Mouse (Mus musculus) hindbrain, embryonic 11.5 days (tissue): ENCODE measurements around the gene Sppl2b. TPM values are rescaled to one million over a fixed set of nuclear protein-coding genes. Genes with fewer than 3 reads are reported as not detected.
"Not testable (repeated sequence)": the region's sequence is repeated elsewhere in the genome, so short reads cannot be mapped to it uniquely, and the experiment has no call there.

ENCODE experiments used
- ATAC-seq: fragments of 200-750 bp; cut with Nextera tagmentation; 2 replicates; pipeline ENCODE4 v1.8.0; 2017; ENCODE audit warnings: mild to moderate bottlenecking, moderate TSS enrichment, moderate library complexity; ENCODE audit not compliant: low FRiP score
- DNase-seq: peaks from one replicate; pipeline ENCODE4 v3.0.0-alpha.2; 2015; ENCODE audit warnings: low spot score
- H3K27ac ChIP-seq: fragments of 300-500 bp; sonication (generic); 2 replicates; pipeline ENCODE4 v1.5.1; 2014; ENCODE audit warnings: mild to moderate bottlenecking, low read depth, low read length
- H3K27me3 ChIP-seq: fragments of 300-500 bp; sonication (generic); 2 replicates; pipeline ENCODE4 v1.6.1; 2014; ENCODE audit warnings: mild to moderate bottlenecking, low read length, moderate library complexity, mixed read lengths; ENCODE audit not compliant: control insufficient read depth, insufficient read depth
- H3K36me3 ChIP-seq: fragments of 300-500 bp; sonication (generic); 2 replicates; pipeline ENCODE4 v1.6.1; 2014; ENCODE audit warnings: mild to moderate bottlenecking, low read length, moderate library complexity, mixed read lengths; ENCODE audit not compliant: control insufficient read depth, insufficient read depth
- H3K4me1 ChIP-seq: fragments of 300-500 bp; sonication (generic); replicated peaks from 2 replicates; pipeline ENCODE4 v1.6.1; 2014; ENCODE audit warnings: low read length, mixed read lengths; ENCODE audit not compliant: control insufficient read depth, insufficient read depth
- H3K4me2 ChIP-seq: fragments of 300-500 bp; sonication (generic); replicated peaks from 2 replicates; pipeline ENCODE4 v1.6.1; 2014; ENCODE audit warnings: mild to moderate bottlenecking, low read depth, low read length
- H3K4me3 ChIP-seq: fragments of 300-500 bp; sonication (generic); 2 replicates; pipeline ENCODE4 v1.5.1; 2014; ENCODE audit warnings: low read depth, low read length
- H3K9ac ChIP-seq: fragments of 300-500 bp; sonication (generic); 2 replicates; pipeline ENCODE4 v1.6.1; 2014; ENCODE audit warnings: low read depth, low read length
- H3K9me3 ChIP-seq: fragments of 300-500 bp; sonication (generic); 2 replicates; pipeline ENCODE4 v1.6.1; 2016; ENCODE audit warnings: low read length; ENCODE audit not compliant: control insufficient read depth
- WGBS: fragments of 180-500 bp; shearing (Covaris S2); extraction: QIAGEN DNeasy Blood & Tissue Kit; methylation state at CpG from one replicate; pipeline ENCODE4 v1.1.7; 2014; 5-methylcytosine and 5-hydroxymethylcytosine counted together
- polyA plus RNA-seq: library from polyadenylated mRNA; unstranded; fragments of >200 nt; fragmentation: Nextera tagmentation; extraction: Ambion mirVana; gene quantifications from 2 replicates; pipeline ENCODE4 v1.2.1, GENCODE M21; 2014

Gene Sppl2b
- polyA plus RNA-seq, 1 experiment from 2014 or later, result 25.1 TPM

GRCm38 (mm10) chr10:80810084-80810483 is 45.0 kb upstream of the Sppl2b start:
- Histone ChIP-seq H3K27ac (no peak overlapping the region), H3K9ac (no peak overlapping the region), H3K27me3 (peaks cover 24% of the 10 kb centered on the region), H3K4me2 (no peak overlapping the region), H3K36me3 (no peaks in the 10 kb centered on the region), H3K4me1 (peaks cover 23% of the 10 kb centered on the region), H3K4me3 (no peak overlapping the region), H3K9me3 (no peaks in the 10 kb centered on the region)
- WGBS, result 4% methylated on average over 19 of the region's 20 CpGs
- ATAC-seq (no peak), DNase-seq (no peak)

DNA sequence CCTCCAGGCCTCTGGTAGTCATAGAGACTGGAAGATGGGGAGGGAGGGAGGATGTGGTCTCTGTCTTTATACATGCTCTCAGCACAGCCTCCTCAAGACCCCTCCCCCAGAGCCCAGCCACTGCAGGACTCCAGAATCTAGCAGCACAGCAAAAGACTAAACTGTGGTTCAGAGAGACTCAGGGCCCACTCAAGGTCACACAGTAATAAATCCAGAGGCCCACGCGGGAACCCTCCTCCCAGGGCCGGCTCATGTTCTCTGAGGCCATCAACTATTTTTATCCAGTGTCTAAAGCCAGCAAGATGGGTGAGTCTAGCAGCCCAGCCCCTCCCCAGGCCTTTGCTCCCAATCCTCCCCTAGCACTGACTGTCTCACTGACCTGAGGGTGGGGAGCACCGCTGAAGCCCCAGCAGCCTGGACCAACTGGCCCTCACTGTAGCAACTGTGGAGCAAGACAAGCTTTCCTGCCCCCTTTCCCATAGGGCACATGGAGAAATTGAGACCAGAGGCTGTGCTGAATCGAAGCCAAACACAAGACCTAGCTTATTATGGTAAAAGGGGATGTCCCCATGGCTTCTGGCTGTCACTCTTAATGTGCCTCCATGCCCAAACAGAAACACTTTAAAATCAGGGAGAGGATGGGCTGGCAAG is 42.6 kb upstream of the Sppl2b start:
- no peak overlapping the region for H3K4me3 ChIP-seq
- H3K27ac ChIP-seq, result no peak overlapping the region
- H3K36me3 ChIP-seq, result no peaks in the 10 kb centered on the region
- 59% methylated on average over 5 of the region's 5 CpGs for WGBS
- H3K27me3 ChIP-seq, result peaks cover 19% of the 10 kb centered on the region
- H3K9me3 ChIP-seq, result no peaks in the 10 kb centered on the region
- no peak for ATAC-seq
- H3K9ac ChIP-seq, result no peak overlapping the region
- no peak overlapping the region for H3K4me2 ChIP-seq
- H3K4me1 ChIP-seq, result peaks cover 12% of the 10 kb centered on the region
- DNase-seq, result no peak

DNA sequence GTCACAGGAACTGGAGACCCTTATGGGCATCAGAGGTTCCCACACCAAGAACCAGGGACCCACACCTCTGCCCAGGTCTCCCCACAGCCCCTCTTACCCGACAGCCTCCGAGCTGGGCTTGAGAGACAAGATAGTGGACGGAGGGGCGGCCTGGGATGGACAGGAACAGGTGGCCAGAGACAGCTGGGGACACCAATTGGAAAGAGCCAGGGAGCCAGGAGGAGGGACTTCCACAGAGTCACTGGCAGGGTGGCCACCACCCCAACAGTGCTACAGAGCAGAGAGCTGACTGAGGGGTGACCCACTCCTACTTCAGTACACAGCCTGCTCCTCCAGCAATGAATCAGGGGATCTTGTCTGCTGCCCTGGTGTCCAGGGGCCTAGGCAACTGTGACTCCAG is 41.7 kb upstream of the Sppl2b start, which contains the start of gene Jsrp1:
TSS of gene Jsrp1 (minus strand) at position 133 of the 400 bp plus-strand sequence.
- DNase-seq (no peak), ATAC-seq (no peak)
- Histone ChIP-seq H3K27me3 (peaks cover 16% of the 10 kb centered on the region), H3K9ac (no peak within 1 kb of the TSS), H3K4me1 (peaks cover 12% of the 10 kb centered on the region), H3K9me3 (no peaks in the 10 kb centered on the region), H3K4me3 (no peak within 1 kb of the TSS; the same call in 1 of the 2 replicates), H3K4me2 (no peak within 1 kb of the TSS), H3K36me3 (no peaks in the 10 kb centered on the region), H3K27ac (no peak within 1 kb of the TSS)
- whole genome bisulfite sequencing, result 53% methylated on average over 4 of the region's 4 CpGs

- Histone ChIP-seq H3K4me3 (no peak overlapping the region), H3K9ac (no peak overlapping the region), H3K4me1 (peaks cover 5% of the 10 kb centered on the region; the same call in 1 of the 2 replicates), H3K27ac (no peak overlapping the region), H3K36me3 (no peaks in the 10 kb centered on the region), H3K27me3 (peaks cover 7% of the 10 kb centered on the region), H3K4me2 (no peak overlapping the region), H3K9me3 (no peaks in the 10 kb centered on the region)
- ATAC-seq (no peak), DNase-seq (no peak)
- 72% methylated on average over 7 of the region's 7 CpGs for WGBS
Measured at GRCm38 (mm10) chr10:80814800-80815199, 40.3 kb upstream of the Sppl2b start.

DNA sequence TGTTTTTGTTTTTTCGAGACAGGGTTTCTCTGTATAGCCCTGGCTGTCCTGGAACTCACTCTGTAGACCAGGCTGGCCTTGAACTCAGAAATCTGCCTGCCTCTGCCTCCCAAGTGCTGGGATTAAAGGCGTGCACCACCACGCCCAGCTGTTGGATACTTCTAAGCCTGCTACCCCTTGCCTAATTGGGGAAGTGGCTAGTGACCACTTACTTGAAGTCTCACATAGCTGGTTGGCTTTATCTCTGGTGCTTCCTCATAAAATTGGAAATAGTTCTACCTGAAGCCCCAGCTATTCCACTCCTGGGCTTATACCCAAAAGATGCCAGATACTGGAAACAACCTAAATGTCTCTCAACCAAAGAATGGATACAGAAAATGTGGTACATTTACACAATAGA is 38.8 kb upstream of the Sppl2b start:
- H3K4me1 ChIP-seq, H3K4me2 ChIP-seq, H3K4me3 ChIP-seq, H3K9me3 ChIP-seq, H3K27ac ChIP-seq, H3K9ac ChIP-seq, H3K27me3 ChIP-seq, DNase-seq, H3K36me3 ChIP-seq, ATAC-seq: not testable (repeated sequence)
- WGBS, result 77% methylated on average over 3 of the region's 3 CpGs

DNA sequence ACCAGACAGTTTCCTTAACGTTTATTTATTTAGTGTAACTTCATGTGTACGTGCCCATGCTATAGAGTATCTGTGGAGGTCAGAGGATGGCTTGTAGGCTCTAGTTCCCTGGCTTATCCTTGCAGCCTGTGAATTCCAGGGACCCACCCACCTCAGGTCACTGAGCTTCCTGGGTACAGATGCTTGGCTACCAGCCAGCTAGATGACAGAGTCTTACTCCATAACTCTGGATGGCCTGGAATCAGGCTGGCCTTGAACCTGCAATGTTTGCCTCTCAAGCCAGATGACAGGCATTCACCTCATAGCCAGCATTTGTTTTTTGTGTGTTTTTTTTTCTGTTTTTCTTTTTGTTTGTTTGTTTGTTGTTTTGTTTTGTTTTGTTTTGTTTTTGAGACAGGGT is 37.9 kb upstream of the Sppl2b start:
- Histone ChIP-seq H3K9me3 (no peaks in the 10 kb centered on the region), H3K27ac (no peak overlapping the region), H3K4me3 (no peak overlapping the region), H3K27me3 (no peaks in the 10 kb centered on the region), H3K4me1 (no peaks in the 10 kb centered on the region), H3K4me2 (no peak overlapping the region), H3K36me3 (no peaks in the 10 kb centered on the region), H3K9ac (no peak overlapping the region)
- DNase-seq, result no peak
- 76% methylated on average over 2 of the region's 2 CpGs for WGBS
- no peak for ATAC-seq

GRCm38 (mm10) chr10:80817955-80818354 is 37.1 kb upstream of the Sppl2b start:
- 83% methylated on average over 7 of the region's 7 CpGs for WGBS
- not testable (repeated sequence) for H3K27me3 ChIP-seq, H3K4me2 ChIP-seq, DNase-seq, H3K9ac ChIP-seq, H3K36me3 ChIP-seq, ATAC-seq, H3K27ac ChIP-seq, H3K4me3 ChIP-seq, H3K9me3 ChIP-seq, H3K4me1 ChIP-seq

DNA sequence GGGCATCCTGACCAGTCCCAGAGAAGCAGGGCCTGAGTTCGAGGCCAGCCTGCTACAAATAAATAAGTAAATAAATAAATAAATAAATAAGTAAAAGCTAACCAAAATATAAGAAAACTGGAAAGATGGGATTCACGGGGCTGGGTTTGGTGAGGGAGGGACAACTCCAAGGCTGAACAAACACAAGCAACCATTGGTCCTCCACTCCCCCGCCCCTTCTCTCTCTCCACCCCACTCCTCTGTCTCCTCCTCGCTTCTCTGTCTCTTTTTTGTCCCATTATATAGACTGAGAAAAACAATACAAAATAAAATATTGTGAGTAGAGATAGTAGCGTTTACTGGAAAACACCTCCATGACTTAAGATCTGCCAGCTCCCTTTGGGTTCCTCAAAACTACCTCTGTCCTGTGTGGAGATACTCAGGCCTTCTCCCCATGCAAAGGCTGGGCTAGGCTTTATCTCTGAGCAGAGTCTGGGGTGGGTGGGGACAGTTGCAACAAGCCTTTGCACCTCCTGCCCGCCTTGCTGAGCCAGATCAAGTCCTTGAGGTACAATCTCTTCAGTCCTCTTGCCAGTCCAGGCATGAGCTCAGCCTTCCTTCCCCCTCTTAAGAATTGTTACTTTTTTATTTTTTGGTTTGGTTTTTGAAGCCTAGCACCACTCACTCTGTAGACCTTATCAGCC is 36.3 kb upstream of the Sppl2b start:
- H3K27ac ChIP-seq, result no peak overlapping the region
- 63% methylated on average over 6 of the region's 6 CpGs for WGBS
- no peak overlapping the region for H3K9ac ChIP-seq
- H3K9me3 ChIP-seq, result no peaks in the 10 kb centered on the region
- no peaks in the 10 kb centered on the region for H3K27me3 ChIP-seq
- H3K4me2 ChIP-seq, result no peak overlapping the region
- no peak for ATAC-seq
- H3K4me1 ChIP-seq, result no peaks in the 10 kb centered on the region
- no peaks in the 10 kb centered on the region for H3K36me3 ChIP-seq
- no peak overlapping the region for H3K4me3 ChIP-seq
- no peak for DNase-seq

- no peak overlapping the region for H3K4me3 ChIP-seq
- no peaks in the 10 kb centered on the region for H3K9me3 ChIP-seq
- H3K4me1 ChIP-seq, result no peaks in the 10 kb centered on the region
- no peaks in the 10 kb centered on the region for H3K36me3 ChIP-seq
- no peaks in the 10 kb centered on the region for H3K27me3 ChIP-seq
- no peak overlapping the region for H3K27ac ChIP-seq
- H3K4me2 ChIP-seq, result no peak overlapping the region
- WGBS, result 60% methylated on average over 3 of the region's 3 CpGs
- no peak for ATAC-seq
- H3K9ac ChIP-seq, result no peak overlapping the region
- no peak for DNase-seq
Measured at GRCm38 (mm10) chr10:80819406-80819805, 35.7 kb upstream of the Sppl2b start.
